Mouse (Mus musculus): ENCODE results near the gene Carmil2. TPM values are rescaled to one million over a fixed set of nuclear protein-coding genes. Genes with fewer than 3 reads are reported as not detected.

Gene Carmil2
- 4.6 and 5.0 TPM in 2 replicates for polyA plus RNA-seq (2014; fragmentation: Nextera tagmentation; extraction: Ambion mirVana)

DNA sequence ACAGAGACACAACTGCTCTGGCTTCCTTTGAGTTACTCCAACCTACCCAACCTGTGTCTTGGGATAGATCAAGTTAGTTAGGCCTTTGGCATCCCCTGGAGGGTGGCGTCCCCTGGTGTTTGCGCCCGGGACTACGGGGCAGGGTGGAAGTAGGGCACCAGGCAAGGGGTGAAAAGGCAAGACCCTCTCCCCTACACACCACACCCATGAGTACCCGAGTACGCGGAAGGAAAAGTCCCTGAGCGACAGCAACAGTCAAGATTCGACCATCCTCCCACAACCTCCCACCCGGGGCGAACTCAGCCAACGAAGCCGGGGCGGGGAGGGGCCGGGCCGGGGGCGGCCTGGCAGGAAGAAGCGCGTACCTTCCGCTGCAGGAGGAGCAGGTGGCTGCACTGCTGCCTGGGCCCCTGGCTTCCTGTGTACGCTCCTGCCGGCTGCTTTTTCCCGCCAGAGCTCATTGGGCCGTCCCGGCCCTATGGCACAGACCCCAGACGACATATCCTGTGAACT lies at the start of gene Carmil2:
TSS of gene Carmil2 (plus strand) at position 479 of the 513 bp plus-strand sequence.
- Histone ChIP-seq H3K4me2 (ENCODE audit: low read depth) (no peak within 1 kb of the TSS), H3K27me3 (ENCODE audit: control insufficient read depth, insufficient read depth, low read length) (no peaks in the 10 kb centered on the region), H3K4me3 (ENCODE audit: low read depth, low read length) (no peak within 1 kb of the TSS), H3K27ac (ENCODE audit: low read depth, low read length) (no peak within 1 kb of the TSS), H3K9ac (ENCODE audit: low read length) (no peak within 1 kb of the TSS), H3K9me3 (ENCODE audit: control insufficient read depth, low read length) (no peaks in the 10 kb centered on the region), H3K4me1 (ENCODE audit: control insufficient read depth, insufficient read depth, low read length) (no peaks in the 10 kb centered on the region), H3K36me3 (ENCODE audit: control insufficient read depth, insufficient read depth, low read length) (peaks cover 3% of the 10 kb centered on the region)
- peak; percentile 35; the same call in 1 of the 2 replicates for ATAC-seq (ENCODE audit: insufficient read depth, low FRiP score, low TSS enrichment)
- 13% methylated on average over 26 of the region's 26 CpGs for WGBS
- DNase-seq (ENCODE audit: low spot score) = peak; percentile 56

DNA sequence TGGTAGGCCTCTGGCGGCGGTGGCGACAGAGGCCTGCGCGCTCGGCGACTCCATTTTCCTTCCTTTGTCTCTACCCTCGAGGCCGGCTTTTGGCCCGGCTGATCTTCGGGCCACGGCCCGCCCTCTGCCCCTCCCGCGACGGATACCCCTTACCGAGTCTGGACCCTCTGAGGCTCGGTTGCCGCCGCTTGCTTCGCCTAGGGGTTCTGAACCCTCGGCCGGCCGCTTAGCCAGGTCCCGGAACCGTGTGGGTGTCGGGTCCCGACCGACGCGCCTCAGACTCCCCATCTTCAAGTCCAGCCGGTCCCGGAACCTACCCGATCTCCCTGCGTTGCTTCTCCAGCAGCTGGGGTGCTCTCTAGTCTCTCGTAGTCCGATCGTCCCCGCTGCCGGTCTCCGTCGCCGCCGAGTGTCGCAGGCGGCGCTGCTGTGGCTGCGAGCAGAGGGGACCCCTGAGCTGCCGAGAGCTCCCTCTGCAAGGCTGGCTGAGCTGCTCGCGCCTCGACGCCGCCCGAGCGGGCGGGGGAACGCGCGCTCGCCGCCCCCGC lies 49.0 kb upstream of the Carmil2 start, which contains the start of gene Agrp:
TSS of gene Agrp (minus strand) at position 431 of the 548 bp plus-strand sequence.
- Histone ChIP-seq H3K9ac (ENCODE audit: low read length) (peak within 1 kb of the TSS; percentile 97), H3K4me3 (ENCODE audit: low read depth, low read length) (peak within 1 kb of the TSS; percentile 91), H3K27me3 (ENCODE audit: control insufficient read depth, insufficient read depth, low read length) (no peaks in the 10 kb centered on the region), H3K36me3 (ENCODE audit: control insufficient read depth, insufficient read depth, low read length) (no peaks in the 10 kb centered on the region), H3K9me3 (ENCODE audit: control insufficient read depth, low read length) (no peaks in the 10 kb centered on the region), H3K27ac (ENCODE audit: low read depth, low read length) (peak within 1 kb of the TSS; percentile 100), H3K4me1 (ENCODE audit: control insufficient read depth, insufficient read depth, low read length) (peaks cover 12% of the 10 kb centered on the region; the same call in 1 of the 2 replicates), H3K4me2 (ENCODE audit: low read depth) (peak within 1 kb of the TSS; percentile 93)
- DNase-seq (ENCODE audit: low spot score) (no peak), ATAC-seq (ENCODE audit: insufficient read depth, low FRiP score, low TSS enrichment) (peak; percentile 39)
- under 1% methylated on average over 63 of the region's 63 CpGs for WGBS

DNA sequence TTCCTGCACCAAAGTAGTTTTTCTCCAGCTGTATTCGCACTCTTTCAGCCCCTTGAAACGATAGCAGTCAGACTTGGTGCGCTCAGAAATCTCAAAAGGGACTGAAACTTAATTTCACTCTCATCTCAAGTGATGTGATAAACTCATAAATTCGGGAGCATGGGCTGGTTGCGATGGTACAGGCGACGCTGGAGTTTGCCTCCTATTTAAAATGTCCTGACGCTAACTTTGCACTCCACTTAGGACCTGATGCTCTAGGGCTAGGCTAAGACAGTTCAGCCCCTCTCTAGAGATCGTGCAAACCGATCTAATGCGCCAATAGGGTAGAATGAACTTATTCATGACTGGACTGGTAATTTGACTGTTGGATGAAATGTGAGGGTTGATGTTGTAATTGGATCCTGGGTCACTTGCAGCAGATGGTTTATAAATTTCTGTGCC lies 48.5 kb upstream of the Carmil2 start:
- WGBS = under 1% methylated on average over 11 of the region's 11 CpGs
- ATAC-seq (ENCODE audit: insufficient read depth, low FRiP score, low TSS enrichment) = no peak
- Histone ChIP-seq H3K27me3 (ENCODE audit: control insufficient read depth, insufficient read depth, low read length) (no peaks in the 10 kb centered on the region), H3K9me3 (ENCODE audit: control insufficient read depth, low read length) (no peaks in the 10 kb centered on the region), H3K4me3 (ENCODE audit: low read depth, low read length) (peak overlapping the region; percentile 91), H3K9ac (ENCODE audit: low read length) (peak overlapping the region; percentile 97), H3K4me2 (ENCODE audit: low read depth) (peak overlapping the region; percentile 59), H3K4me1 (ENCODE audit: control insufficient read depth, insufficient read depth, low read length) (peaks cover 12% of the 10 kb centered on the region; the same call in 1 of the 2 replicates), H3K27ac (ENCODE audit: low read depth, low read length) (peak overlapping the region; percentile 100), H3K36me3 (ENCODE audit: control insufficient read depth, insufficient read depth, low read length) (no peaks in the 10 kb centered on the region)
- DNase-seq (ENCODE audit: low spot score) = peak; percentile 48

GRCm38 (mm10) chr8:105638510-105638909 lies 47.6 kb upstream of the Carmil2 start:
- ATAC-seq (ENCODE audit: insufficient read depth, low FRiP score, low TSS enrichment) = no peak
- peaks cover under 1% of the 10 kb centered on the region; the same call in 1 of the 2 replicates for H3K36me3 ChIP-seq (ENCODE audit: control insufficient read depth, insufficient read depth, low read length)
- peaks cover 12% of the 10 kb centered on the region; the same call in 1 of the 2 replicates for H3K4me1 ChIP-seq (ENCODE audit: control insufficient read depth, insufficient read depth, low read length)
- no peak overlapping the region for H3K27ac ChIP-seq (ENCODE audit: low read depth, low read length)
- H3K4me2 ChIP-seq (ENCODE audit: low read depth) = peak overlapping the region; percentile 59
- no peaks in the 10 kb centered on the region for H3K27me3 ChIP-seq (ENCODE audit: control insufficient read depth, insufficient read depth, low read length)
- H3K9me3 ChIP-seq (ENCODE audit: control insufficient read depth, low read length) = no peaks in the 10 kb centered on the region
- 94% methylated on average over 4 of the region's 4 CpGs for WGBS
- H3K9ac ChIP-seq (ENCODE audit: low read length) = no peak overlapping the region
- peak overlapping the region; percentile 91; the same call in 1 of the 2 replicates for H3K4me3 ChIP-seq (ENCODE audit: low read depth, low read length)
- no peak for DNase-seq (ENCODE audit: low spot score)

GRCm38 (mm10) chr8:105639835-105640234 lies 46.2 kb upstream of the Carmil2 start:
- no peak overlapping the region for H3K9ac ChIP-seq (ENCODE audit: low read length)
- no peak for DNase-seq (ENCODE audit: low spot score)

DNA sequence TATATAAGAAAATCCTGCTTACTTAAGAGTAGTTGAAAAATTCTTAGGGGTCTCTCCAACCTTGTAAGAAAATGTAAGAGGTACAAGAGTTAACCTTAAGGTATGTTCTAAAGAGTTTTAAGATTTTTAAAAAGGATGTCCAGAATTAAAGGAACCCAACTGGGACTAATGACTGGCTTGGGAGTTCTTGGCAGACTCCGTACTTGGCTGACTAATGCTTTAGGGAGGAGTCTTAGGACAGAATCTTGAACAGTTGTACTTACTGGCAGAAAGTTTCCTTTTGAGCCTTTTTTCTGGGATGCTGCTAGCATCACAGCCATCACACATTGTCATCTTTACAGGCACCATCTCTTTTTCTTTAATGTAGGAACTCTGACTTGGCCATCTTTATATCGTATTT lies 45.6 kb upstream of the Carmil2 start:
- Histone ChIP-seq H3K4me1 (ENCODE audit: control insufficient read depth, insufficient read depth, low read length) (peaks cover 8% of the 10 kb centered on the region; the same call in 1 of the 2 replicates), H3K4me2 (ENCODE audit: low read depth) (no peak overlapping the region), H3K9ac (ENCODE audit: low read length) (no peak overlapping the region), H3K36me3 (ENCODE audit: control insufficient read depth, insufficient read depth, low read length) (peaks cover 6% of the 10 kb centered on the region), H3K27ac (ENCODE audit: low read depth, low read length) (no peak overlapping the region), H3K9me3 (ENCODE audit: control insufficient read depth, low read length) (no peaks in the 10 kb centered on the region), H3K4me3 (ENCODE audit: low read depth, low read length) (no peak overlapping the region), H3K27me3 (ENCODE audit: control insufficient read depth, insufficient read depth, low read length) (no peaks in the 10 kb centered on the region)
- 89% methylated on average over 2 of the region's 2 CpGs for WGBS
- DNase-seq (ENCODE audit: low spot score) = no peak
- ATAC-seq (ENCODE audit: insufficient read depth, low FRiP score, low TSS enrichment) = no peak

More at GRCm38 (mm10) chr8:105639835-105640234, 46.2 kb upstream of the Carmil2 start:
- H3K4me3 ChIP-seq (ENCODE audit: low read depth, low read length) = no peak overlapping the region
- no peaks in the 10 kb centered on the region for H3K9me3 ChIP-seq (ENCODE audit: control insufficient read depth, low read length)
- peaks cover 12% of the 10 kb centered on the region; the same call in 1 of the 2 replicates for H3K4me1 ChIP-seq (ENCODE audit: control insufficient read depth, insufficient read depth, low read length)
- 75% methylated on average over 1 of the region's 1 CpGs for WGBS
- peaks cover 5% of the 10 kb centered on the region for H3K36me3 ChIP-seq (ENCODE audit: control insufficient read depth, insufficient read depth, low read length)
- no peak overlapping the region for H3K27ac ChIP-seq (ENCODE audit: low read depth, low read length)
- H3K27me3 ChIP-seq (ENCODE audit: control insufficient read depth, insufficient read depth, low read length) = no peaks in the 10 kb centered on the region
- no peak overlapping the region for H3K4me2 ChIP-seq (ENCODE audit: low read depth)
- no peak for ATAC-seq (ENCODE audit: insufficient read depth, low FRiP score, low TSS enrichment)

- peaks cover 6% of the 10 kb centered on the region for H3K36me3 ChIP-seq (ENCODE audit: control insufficient read depth, insufficient read depth, low read length)
- H3K9ac ChIP-seq (ENCODE audit: low read length) = no peak overlapping the region
- no peak overlapping the region for H3K27ac ChIP-seq (ENCODE audit: low read depth, low read length)
- DNase-seq (ENCODE audit: low spot score) = no peak
- WGBS = 100% methylated on average over 1 of the region's 1 CpGs
- ATAC-seq (ENCODE audit: insufficient read depth, low FRiP score, low TSS enrichment) = no peak
- no peak overlapping the region for H3K4me3 ChIP-seq (ENCODE audit: low read depth, low read length)
- no peaks in the 10 kb centered on the region for H3K27me3 ChIP-seq (ENCODE audit: control insufficient read depth, insufficient read depth, low read length)
- H3K9me3 ChIP-seq (ENCODE audit: control insufficient read depth, low read length) = no peaks in the 10 kb centered on the region
- no peaks in the 10 kb centered on the region for H3K4me1 ChIP-seq (ENCODE audit: control insufficient read depth, insufficient read depth, low read length)
- no peak overlapping the region for H3K4me2 ChIP-seq (ENCODE audit: low read depth)
These were observed 40.9 kb upstream of the Carmil2 start for GRCm38 (mm10) chr8:105645205-105645604.

GRCm38 (mm10) chr8:105648929-105649328 lies 37.1 kb upstream of the Carmil2 start:
- no peak overlapping the region for H3K4me3 ChIP-seq (ENCODE audit: low read depth, low read length)
- peaks cover 5% of the 10 kb centered on the region; the same call in 1 of the 2 replicates for H3K36me3 ChIP-seq (ENCODE audit: control insufficient read depth, insufficient read depth, low read length)
- no peaks in the 10 kb centered on the region for H3K9me3 ChIP-seq (ENCODE audit: control insufficient read depth, low read length)
- WGBS = 97% methylated on average over 1 of the region's 1 CpGs
- no peaks in the 10 kb centered on the region for H3K27me3 ChIP-seq (ENCODE audit: control insufficient read depth, insufficient read depth, low read length)
- DNase-seq (ENCODE audit: low spot score) = no peak
- no peak overlapping the region for H3K9ac ChIP-seq (ENCODE audit: low read length)
- no peaks in the 10 kb centered on the region for H3K4me1 ChIP-seq (ENCODE audit: control insufficient read depth, insufficient read depth, low read length)
- no peak for ATAC-seq (ENCODE audit: insufficient read depth, low FRiP score, low TSS enrichment)
- H3K27ac ChIP-seq (ENCODE audit: low read depth, low read length) = no peak overlapping the region
- no peak overlapping the region for H3K4me2 ChIP-seq (ENCODE audit: low read depth)

DNA sequence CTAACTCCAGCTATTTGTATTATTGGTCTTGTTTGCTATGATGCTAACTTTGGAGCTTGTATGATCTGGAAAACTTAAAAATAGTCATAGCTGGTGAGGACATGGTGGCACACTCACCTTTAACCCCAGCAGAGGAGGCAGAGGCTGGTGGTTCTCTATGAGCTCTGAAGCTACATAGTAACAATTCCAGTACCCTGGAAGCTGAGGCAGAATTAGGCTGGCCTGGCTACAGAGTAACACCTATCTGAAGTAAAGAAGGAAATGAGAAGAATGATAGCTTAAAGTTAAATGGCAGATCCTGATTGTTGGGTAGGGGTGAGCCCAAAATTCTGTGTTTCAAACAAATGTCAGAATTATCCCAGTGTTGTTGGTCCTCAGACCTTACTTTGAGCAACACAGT lies 28.4 kb upstream of the Carmil2 start:
- DNase-seq (ENCODE audit: low spot score) (no peak), ATAC-seq (ENCODE audit: insufficient read depth, low FRiP score, low TSS enrichment) (no peak)
- H3K9ac ChIP-seq (ENCODE audit: low read length) = no peak overlapping the region
- no peak overlapping the region for H3K27ac ChIP-seq (ENCODE audit: low read depth, low read length)
- H3K9me3 ChIP-seq (ENCODE audit: control insufficient read depth, low read length) = no peaks in the 10 kb centered on the region
- H3K27me3 ChIP-seq (ENCODE audit: control insufficient read depth, insufficient read depth, low read length) = no peaks in the 10 kb centered on the region
- H3K4me1 ChIP-seq (ENCODE audit: control insufficient read depth, insufficient read depth, low read length) = no peaks in the 10 kb centered on the region
- no peak overlapping the region for H3K4me2 ChIP-seq (ENCODE audit: low read depth)
- H3K36me3 ChIP-seq (ENCODE audit: control insufficient read depth, insufficient read depth, low read length) = 0 out of 2 replicates have a peak, but pooled peaks cover 2% of the 10 kb centered on the region
- no peak overlapping the region for H3K4me3 ChIP-seq (ENCODE audit: low read depth, low read length)
